Comparison of ENCODE assay signal across 7 mouse cellular contexts in genomic region chr11:36220651-36221050, GRCm38 (mm10).
DNase-seq lines count a peak whose midpoint lies in the region; ATAC-seq and TF ChIP-seq lines count a peak whose summit lies in the region.

No protein-coding gene starts in this region.

- H3K36me3 ChIP-seq in heart, postnatal 0 days (replicated peaks; ENCODE audit: control insufficient read depth, insufficient read depth, low read length), result no peaks in the 10 kb centered on the region
- no peaks in the 10 kb centered on the region for H3K36me3 ChIP-seq in limb, embryonic 15.5 days

- H3K9me3 ChIP-seq in heart, postnatal 0 days (replicated peaks; ENCODE audit: control insufficient read depth, low read length), result no peaks in the 10 kb centered on the region
- H3K9me3 ChIP-seq in limb, embryonic 15.5 days, result no peaks in the 10 kb centered on the region

- H3K27ac ChIP-seq in heart, postnatal 0 days (ENCODE audit: low read depth), result peak overlapping the region; percentile 72
- H3K27ac ChIP-seq in limb, embryonic 15.5 days, result peak overlapping the region; percentile 4; the same call in 1 of the 2 replicates

- H3K4me1 ChIP-seq in heart, postnatal 0 days (ENCODE audit: control insufficient read depth, insufficient read depth), result peaks cover 8% of the 10 kb centered on the region
- peaks cover 12% of the 10 kb centered on the region for H3K4me1 ChIP-seq in limb, embryonic 15.5 days

- peak; percentile 95 for ATAC-seq in heart, postnatal 0 days (ENCODE audit: insufficient read depth, low read depth)
- ATAC-seq in limb, embryonic 15.5 days (ENCODE audit: insufficient number of reproducible peaks, low FRiP score, low TSS enrichment, low read depth), result no peak

- H3K4me3 ChIP-seq in heart, postnatal 0 days (ENCODE audit: low read depth, low read length), result no peak overlapping the region
- H3K4me3 ChIP-seq in limb, embryonic 15.5 days, result no peak overlapping the region

- H3K27me3 ChIP-seq in heart, postnatal 0 days (ENCODE audit: control insufficient read depth, insufficient read depth, low read length), result no peaks in the 10 kb centered on the region
- H3K27me3 ChIP-seq in limb, embryonic 15.5 days, result no peaks in the 10 kb centered on the region

- H3K4me2 ChIP-seq in heart, postnatal 0 days (ENCODE audit: low read depth, low read length), result peak overlapping the region; percentile 55
- no peak overlapping the region for H3K4me2 ChIP-seq in limb, embryonic 15.5 days

- TF ChIP-seq CTCF in heart, postnatal 0 days (IDR thresholded peaks at IDR 0.05; ENCODE audit: low read depth), result no peak

- DNase-seq in ES-CJ7 (ENCODE audit: low read depth, low spot score), result peak; percentile 31
- DNase-seq in NIH3T3 (ENCODE audit: low read depth), result peak; percentile 3
- DNase-seq in heart, postnatal 0 days (ENCODE audit: low spot score), result peak; percentile 57
- DNase-seq in layer of hippocampus, adult 11-12 months (ENCODE audit: low spot score), result no peak
- no peak for DNase-seq in thymus, adult 18-20 months
- no peak for DNase-seq in lung, postnatal 25 days (ENCODE audit: low spot score)

- peak overlapping the region; percentile 34; the same call in 1 of the 2 replicates for H3K9ac ChIP-seq in heart, postnatal 0 days (replicated peaks; ENCODE audit: low read depth, low read length)
- no peak overlapping the region for H3K9ac ChIP-seq in limb, embryonic 15.5 days

- TF ChIP-seq EP300 in heart, postnatal 0 days (IDR thresholded peaks at IDR 0.05; ENCODE audit: low read depth), result peak; percentile 33; the same call in 1 of the 2 replicates

- 0% methylated on average over 5 of the region's 5 CpGs for WGBS in heart, postnatal 0 days
- WGBS in limb, embryonic 15.5 days, result 19% methylated on average over 5 of the region's 5 CpGs

Comparison
In these comparisons a context has a peak if more than half of its experiments do, and no peak if none do; other contexts are left out.
1. DNase-seq: peak in ES-CJ7 (single experiment), NIH3T3 (single experiment) and heart, postnatal 0 days (single experiment); none in layer of hippocampus, adult 11-12 months (single experiment), thymus, adult 18-20 months (0 of 2) and lung, postnatal 25 days (single experiment).